Mouse (Mus musculus): ENCODE measurements around the gene Fndc3b.

Gene Fndc3b

DNA sequence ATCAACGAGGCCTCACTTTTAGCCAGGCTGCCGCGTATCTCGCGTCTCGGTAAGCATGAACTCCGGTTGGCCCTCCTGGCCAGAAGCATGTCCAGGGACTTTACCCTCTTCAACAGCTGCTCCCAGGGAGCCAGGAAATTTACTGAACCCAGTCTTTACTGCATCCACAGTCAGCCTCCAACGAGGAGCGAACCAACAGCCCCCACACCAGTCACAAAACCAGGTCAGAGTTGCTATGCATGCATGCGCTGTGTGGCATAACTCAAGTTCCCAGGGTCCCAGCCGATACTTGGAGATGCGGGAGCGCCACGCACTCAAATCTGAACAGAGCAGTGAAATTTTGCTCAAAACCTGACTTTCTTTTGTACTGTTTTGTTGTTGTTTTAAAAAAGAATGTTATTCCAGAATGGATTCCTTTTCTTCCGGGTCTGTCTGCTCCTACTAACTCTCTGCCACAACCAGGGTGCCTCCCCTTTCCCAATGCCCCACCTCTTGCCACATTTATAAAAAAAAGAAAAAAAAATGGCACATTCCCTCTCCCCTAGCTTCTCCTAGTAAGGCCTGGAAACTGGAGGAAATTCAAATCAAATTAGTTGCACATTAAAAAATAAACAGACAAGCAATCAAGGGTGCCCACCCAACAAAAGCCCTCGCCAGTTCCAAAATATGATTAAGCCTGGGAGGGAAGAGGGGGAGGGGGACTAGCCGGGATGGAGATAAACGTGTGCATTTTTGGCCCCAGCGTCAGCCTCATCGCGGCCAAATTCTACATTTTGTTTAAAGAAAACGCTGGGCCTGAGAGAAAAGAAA, 1.8 kb downstream of the Fndc3b start:
- peak; percentile 75 for DNase-seq (ENCODE audit: low read depth)

DNA sequence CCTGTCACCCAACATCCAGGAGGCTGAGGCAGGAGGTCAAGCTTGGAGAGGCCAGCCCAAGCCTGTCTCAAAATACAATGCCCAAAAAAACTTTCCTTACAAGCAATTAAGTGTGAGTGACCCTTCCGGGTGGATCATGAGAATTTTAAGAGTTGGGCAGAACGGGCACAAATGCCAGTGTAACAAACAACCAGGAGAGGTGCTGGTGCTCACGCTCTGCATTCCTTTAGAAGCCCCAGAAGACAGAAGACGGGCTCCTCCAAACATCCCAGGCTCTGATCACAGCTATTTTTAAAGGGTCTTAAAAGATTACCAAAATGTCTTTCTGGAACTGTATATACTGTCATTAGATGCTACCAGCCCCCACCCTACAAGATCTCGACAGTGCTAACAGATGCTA, 2.5 kb downstream of the Fndc3b start:
- DNase-seq (ENCODE audit: low read depth) = peak; percentile 34

DNA sequence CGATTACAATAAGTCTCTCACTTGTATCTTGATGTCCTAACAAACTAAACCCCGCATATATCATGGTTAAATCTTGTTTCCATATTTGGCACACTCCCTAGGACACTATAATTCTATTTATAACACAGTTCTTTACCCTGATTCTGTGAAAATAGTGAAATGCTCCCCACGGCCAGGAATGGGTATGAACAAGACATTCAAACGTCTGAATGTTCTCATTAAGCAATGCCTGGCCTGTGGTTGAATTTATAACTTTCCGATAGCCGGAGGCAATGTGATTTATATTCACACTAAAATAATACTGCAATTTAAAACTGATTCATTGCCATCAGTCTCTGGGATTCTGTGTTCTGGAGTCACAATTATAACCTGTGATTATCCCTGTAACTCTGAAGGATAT, 5.3 kb downstream of the Fndc3b start:
- DNase-seq (ENCODE audit: low read depth) = peak; percentile 69

DNA sequence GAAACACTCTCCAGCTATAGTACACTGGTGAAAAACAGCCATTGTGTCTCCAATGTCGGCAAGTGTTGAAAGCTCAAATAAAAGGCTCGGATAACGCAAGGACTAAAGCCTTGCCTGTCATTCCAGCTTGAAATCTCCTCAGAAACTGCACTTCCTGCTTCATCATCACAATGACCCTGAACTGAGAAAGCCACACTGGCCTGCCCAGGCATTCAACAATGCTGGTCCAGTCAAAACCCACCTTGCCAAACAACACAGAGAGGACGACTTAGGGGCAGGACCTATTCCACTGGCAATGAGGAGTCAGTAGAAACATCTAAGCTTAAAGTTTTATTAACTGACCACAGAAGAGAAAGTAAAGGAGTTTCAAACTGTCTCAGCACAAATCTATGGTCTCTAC, 6.1 kb downstream of the Fndc3b start:
- DNase-seq (ENCODE audit: low read depth) = no peak

DNA sequence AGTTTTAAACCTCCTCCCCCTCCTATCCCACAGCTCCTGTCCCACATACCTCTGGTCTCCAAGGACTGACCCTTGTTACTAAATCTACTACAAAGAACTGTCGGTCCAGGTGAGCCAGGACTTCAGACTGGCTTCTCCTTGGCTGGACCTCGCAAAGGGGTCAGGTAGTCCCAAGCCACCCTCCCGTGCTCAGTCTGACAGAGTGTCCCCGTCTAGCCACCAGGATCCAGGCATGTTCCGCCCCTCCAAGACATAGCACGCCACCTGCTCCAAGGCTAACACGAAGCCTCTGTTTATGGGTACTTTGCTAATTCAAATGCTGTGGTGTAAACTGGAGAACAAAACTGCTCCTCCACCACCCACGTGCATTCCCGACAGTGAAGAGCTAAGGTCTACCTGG, 6.5 kb downstream of the Fndc3b start:
- DNase-seq (ENCODE audit: low read depth) = no peak

DNA sequence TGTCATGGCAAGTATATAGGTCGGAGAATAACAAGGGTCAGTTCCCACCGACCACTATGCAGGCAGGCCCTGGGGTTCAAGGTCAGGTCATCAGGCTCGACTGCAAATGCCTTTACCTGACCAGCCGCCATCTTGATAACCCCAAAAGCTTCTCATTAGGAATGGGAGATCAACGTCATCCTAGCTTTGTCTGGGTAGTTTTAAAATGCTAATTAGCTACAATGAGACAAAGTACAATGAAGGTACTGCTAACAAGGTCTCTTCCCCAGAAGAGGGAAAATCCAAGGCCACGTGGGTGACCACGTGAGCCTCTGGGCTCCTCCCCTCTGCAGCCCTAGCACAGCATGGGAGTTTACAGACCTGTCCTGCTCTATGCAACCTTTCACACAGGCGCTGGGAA, 7.6 kb downstream of the Fndc3b start:
- DNase-seq (ENCODE audit: low read depth) = no peak

DNA sequence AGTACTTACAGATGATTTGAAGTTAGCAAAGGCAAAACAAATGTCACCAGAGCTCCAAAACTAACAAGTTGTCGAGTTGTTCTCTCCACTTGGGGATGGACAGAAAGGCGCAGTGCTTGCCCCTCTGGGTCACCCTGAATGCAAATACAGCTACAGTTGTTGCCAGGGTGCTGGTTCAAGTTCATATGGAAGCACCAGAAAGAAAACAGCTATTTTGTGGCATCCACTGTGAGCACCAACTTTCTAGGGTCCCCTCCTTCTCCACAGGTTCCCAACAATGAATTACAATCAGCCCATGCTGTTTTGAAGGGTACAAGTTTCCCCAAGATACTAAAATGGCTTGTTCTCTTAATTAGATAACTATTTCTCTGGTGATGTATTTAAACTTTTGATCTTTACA, 8.0 kb downstream of the Fndc3b start:
- DNase-seq (ENCODE audit: low read depth) = no peak

DNA sequence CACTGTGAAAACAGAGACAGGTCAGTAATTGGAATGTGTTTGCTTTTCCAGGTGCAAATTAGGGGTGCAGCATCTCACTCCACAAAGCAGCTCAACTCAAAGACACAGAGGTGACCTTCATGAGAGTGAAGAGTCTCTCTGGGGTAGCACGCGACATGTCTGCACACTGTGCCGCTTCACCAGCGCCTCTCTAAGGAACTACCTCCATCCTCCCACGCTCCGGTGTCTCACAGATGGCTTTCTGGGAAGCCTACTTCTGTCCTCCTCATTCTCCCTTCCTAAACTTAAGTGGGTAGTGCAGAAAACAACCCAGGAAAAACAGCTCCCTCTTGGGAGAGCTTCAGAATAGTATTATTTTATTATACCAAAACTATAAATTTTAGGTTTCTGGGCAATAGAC, 12.4 kb downstream of the Fndc3b start:
- no peak for DNase-seq (ENCODE audit: low read depth)

DNA sequence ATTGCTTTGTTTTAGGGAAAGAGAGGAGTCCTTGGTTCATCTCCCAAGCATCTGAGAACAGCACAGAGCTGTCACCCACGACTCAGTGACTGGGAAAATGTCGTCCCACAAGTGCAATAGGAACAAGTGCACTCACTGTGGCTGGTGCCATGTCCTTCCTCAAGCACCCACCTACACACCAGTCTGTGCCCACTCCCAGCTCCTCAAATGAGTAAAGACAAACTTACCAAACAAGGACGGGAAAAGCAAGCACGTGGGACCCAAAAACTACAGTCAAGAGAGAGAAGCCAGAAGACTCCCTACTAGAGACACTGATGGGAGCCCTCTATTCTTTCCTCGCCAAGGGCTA, 14.7 kb downstream of the Fndc3b start:
- no peak for DNase-seq (ENCODE audit: low read depth)

DNA sequence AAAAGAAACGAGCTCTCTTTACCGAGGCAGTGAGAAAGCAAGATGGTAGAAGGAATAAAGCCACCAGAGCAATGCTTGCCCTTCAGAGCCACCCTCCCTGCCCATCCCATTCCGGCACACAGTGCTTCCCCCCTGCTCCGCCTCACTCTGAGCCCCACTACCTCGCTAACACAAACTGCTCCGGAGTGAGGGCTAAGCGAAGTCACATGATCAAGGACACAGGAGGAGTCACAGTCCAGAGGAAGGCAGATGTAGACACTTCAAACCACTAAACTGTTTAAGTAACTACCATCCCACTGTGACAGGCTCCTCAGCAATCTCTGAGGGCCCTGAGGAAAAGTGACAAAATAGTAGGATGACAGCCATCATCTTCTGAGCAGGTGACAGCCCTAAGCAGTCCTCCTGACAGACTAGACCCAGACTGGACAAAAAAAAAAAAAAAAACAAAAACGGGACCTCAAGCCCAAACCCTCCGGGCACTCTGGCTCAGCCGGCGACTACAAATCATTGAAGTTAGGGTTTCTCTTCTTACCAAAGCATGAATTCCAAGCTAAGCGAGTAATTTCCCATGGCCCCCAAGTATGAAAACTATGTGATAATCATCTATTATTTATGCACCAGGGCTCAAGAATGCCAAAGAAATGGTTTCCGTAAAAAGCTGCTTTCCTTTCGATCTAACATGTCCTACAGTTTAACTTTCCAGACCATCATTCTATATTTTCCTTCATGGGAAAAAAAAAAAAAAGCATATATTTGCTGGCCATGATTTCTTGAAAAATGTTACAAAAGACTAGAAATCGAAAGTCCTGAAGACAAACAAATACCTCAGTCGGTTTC, 15.3 kb downstream of the Fndc3b start:
- peak; percentile 52 for DNase-seq (ENCODE audit: low read depth)

DNA sequence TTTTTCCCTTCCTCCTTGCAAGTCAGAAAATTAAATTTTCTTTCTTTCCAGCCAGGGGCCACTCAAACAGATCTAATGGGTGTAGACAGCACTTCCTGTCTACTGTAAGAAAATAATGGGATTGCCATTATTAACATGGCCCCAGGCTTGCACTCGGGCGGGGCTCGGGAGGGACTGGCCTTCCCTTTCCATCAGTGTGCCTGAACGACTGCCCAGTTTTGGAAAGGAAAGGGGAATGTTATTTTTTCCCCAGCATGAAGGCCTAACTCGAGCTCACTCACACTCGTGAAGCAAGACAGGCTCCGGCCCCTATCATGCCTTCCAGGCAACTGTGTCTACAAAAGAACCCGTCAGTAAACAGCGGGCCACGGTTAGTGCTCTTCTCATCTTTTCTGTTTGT, 16.5 kb downstream of the Fndc3b start:
- DNase-seq (ENCODE audit: low read depth) = peak; percentile 31

DNA sequence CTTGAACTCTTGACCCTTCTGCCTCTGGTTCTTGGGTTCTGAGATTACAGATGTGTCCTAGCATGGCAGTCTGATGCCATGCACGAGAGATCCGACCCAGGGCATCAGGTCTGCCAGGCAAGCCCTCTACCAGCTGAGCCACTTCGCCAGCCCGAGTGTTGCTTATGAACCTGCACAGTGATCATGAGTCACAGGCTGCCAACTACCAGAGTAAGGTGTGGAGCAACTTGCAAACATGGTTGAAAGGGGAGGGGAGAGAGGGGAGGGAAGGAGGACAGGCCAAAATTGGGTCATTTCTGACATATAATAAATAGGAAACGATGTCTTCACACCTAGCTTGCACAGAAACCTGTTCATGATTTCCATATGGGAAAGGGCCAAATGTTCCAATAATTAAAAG, 17.0 kb downstream of the Fndc3b start:
- no peak for DNase-seq (ENCODE audit: low read depth)

DNA sequence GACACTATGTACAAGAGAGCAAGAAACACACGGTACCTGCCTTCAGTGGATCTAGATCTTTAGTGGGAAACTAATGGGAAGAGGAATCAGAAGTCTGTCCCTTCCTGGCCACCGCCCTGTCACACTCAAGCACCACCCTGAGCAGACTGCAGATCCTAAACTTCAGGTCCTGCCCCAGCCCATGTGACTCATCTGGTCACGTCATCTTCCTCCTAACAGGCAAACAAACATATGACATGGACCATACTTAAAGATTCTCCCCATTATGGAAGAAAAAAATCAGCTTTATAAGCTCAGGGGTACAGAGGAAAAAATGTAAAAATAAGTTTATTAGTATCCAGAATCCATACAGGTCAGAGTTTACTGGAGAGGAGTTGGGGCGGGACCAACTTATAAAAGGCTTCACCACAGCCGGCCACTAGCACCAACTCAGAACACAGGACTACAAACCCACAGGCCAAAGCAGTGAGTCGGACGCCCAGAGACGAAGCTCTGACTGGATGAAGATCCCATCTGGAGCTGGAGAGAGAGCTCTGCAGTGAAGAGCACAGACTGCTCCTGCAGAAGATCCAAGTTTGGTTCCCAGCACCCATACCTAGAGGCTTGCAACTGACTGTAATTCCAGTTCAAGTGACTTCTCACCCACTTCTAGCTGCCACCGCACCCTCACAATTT, 19.5 kb downstream of the Fndc3b start:
- no peak for DNase-seq (ENCODE audit: low read depth)

DNA sequence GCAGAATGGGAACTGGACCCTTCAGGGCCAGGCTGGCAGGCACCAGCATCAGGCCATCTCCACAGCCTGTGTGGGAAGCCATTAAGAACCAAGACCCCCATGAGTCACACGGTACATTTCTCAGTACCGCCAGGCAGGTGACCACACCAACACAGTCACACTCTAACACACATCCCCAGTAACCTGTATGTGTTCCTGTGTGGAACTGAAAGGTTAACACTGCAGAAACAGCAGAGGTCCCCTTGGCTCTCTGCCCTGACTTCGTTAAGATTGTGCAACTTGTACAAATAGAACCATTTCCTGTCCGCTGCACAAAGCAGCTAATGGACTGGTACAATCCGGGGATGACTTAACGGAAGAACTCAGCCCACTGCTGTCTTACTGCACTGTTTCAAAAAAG, 21.1 kb downstream of the Fndc3b start:
- DNase-seq (ENCODE audit: low read depth) = peak; percentile 58

DNA sequence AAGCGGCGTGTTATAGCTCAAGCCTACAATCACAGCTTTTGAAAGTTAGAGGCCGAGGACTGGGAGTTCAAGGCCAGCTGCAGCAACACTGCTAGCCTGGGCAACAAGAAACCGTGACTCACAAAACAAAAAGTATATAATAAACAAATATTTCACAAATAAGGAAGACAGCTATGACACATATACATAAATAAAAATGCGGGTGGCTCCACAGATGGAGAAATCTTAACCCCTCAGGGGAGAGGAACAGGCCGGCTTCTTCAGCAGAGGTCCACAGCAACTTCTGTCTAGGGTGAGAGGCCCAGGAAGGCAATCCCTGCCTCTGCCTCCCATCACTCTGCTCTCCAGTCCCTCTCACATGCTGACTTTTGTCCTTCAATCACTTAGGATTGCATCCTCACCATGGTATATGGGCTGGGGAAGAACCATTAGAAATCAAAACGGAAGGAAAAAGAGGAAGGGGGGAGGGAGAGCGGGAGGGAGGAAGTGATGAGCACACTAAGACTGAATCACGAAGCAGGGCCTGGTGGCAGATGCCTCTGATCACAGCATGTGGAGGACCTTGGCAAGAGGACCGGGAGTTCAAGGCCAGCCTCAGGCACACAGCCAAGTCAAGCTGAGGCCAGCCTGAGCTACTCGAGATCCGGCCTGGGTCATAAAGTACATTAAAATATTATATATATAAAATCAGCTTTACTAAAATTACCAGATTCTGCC, 21.8 kb downstream of the Fndc3b start:
- DNase-seq (ENCODE audit: low read depth) = no peak

DNA sequence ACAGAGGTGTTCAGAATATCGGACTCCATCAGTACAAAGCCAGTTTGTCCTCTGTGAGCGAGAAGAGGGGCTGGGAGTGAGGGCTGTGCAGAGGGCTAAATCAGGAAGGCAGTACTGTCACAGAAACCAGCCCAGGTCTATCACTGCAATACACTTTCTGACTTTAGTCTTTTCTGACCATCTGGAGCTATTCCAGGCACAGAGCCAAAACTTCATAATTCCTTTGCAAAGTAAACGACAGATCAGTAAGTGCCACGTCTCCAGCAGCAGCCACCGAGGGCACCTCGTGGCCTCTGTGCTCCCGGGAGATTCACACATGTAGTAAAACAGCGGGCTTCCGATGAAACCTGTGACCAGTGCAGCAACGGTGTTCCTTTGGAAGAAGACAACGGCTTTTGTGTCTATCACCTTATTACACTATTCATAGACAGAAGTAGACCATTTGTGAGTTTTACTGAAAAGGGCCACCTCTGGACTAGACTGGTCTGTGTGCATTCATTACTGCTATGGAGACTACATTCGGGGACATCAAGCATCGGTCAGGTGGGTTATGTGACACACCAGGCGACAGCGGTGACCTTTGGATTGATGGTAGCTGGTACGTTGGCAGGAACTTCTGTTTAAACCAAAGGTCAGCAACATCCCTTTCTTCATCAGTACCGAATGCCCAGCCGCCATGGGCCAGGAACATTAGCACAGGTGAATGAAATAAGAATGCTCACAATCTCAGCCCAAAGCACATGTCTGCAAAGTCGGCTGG, 24.2 kb downstream of the Fndc3b start:
- no peak for DNase-seq (ENCODE audit: low read depth)

DNA sequence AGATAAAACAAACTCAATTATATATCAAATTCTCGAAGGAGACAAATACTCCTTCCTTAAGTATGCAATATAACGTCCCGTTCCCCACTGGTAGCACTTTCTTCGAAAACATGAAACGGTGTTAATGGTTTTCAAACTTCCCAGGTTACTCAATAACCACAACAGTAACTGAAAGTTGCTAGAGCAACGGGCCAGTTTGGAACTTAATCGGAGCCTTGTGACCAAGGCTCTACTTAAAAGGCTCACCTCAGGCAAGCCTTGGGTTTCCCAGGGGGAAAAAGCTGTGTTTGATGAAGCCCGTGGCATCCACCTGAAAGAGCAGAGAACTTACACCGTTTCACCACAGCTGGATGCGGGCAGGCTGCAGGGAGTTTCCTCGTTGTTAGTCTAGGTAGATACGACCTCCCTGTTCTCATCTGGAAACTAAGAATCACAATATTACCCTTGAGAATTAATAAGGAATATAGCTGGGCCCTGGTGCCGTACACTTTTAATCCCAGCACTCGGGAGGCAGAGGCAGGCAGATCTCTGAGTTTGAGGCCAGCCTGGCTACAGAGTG, 25.4 kb downstream of the Fndc3b start:
- no peak for DNase-seq (ENCODE audit: low read depth)

DNA sequence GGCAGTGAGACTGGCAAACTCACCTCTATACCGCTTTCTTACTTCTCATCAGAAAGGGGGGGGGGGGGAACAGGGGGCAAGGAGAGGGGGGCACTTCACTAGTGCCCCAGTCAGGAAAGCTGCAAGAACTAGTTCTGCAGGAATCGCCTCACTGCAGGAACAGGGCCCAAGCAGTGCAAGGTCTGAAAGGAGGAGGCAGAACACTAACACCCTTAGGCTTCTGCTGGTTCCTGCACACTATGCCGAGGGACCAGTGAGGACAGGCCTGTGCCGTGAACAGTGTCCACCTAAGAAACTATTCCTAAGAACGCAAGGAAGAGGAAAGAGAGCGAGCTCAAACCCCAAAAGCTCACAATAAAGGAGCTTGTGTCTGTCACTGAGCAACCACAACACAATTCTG, 26.0 kb downstream of the Fndc3b start:
- DNase-seq (ENCODE audit: low read depth) = no peak

DNA sequence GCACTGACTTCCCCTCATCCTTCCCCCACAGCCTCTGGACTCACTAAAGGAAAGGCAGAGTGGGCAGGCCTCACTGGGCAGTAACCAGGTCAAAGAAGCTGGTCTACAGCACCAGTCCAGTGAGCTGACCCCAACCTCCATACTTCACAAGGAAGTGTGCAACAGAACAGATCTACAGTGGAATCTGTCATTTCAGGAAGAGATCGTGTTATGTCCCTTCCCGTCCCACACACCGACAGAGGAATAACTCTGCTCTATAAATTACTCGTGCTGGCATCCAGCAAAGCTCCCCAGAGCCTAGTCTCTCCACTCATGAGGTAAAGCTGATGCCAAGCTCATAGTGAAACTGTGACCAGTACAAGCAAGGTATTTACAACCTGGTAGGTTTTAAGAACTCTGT, 27.7 kb downstream of the Fndc3b start:
- no peak for DNase-seq (ENCODE audit: low read depth)

DNA sequence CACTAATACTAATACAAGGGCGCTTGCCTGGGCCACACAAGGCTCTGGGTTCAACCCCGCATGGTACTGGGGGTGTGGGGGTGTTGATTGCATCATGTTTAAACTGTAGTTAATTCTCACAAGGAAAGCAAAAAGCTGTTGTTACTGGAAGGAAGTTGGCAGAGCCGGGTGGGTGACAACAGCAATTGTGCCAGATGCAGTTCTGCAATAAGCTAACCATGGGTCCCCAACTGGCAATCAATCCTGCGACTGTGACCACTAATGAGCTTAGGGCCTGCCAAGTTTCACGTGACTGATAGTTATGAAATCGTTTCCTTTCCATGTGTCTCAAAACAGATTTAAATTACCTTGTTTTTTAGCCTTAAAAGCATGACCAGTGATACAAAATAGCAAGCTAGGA, 33.5 kb downstream of the Fndc3b start:
- peak; percentile 37 for DNase-seq (ENCODE audit: low read depth)

DNA sequence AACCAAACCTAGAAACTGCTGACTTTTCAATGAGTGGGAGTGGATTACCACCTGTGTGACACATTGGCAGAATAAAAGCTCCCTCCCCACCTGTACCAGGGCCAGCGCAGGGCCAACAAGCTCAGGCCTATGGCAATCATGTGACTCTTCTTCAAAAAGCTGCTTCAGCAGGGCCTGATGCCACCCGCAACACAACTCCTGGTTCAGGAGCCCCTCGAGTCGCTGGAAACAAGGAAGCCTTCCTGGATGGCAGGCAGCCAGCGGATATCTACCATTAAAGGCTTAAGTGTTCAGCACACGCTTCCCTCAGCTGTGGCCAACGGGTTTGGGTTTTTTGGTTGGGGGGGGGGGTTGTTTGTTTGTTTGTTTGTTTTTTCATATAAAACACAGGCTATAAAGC, 37.4 kb downstream of the Fndc3b start:
- DNase-seq (ENCODE audit: low read depth) = no peak
